Mouse (Mus musculus): ENCODE data around the gene Lpar1. TPM values are rescaled to one million over a fixed set of nuclear protein-coding genes. Genes with fewer than 3 reads are reported as not detected.

Gene Lpar1
- total and polyA plus RNA-seq, 3 experiments: not detected

GRCm38 (mm10) chr4:58547273-58547565, 6.5 kb downstream of the Lpar1 start:
- no peak for DNase-seq (ENCODE audit: low read depth, low spot score)
- H3K27ac ChIP-seq (ENCODE audit: control insufficient read depth, low read depth, low read length): no peak overlapping the region

GRCm38 (mm10) chr4:58546441-58547272, 7.0 kb downstream of the Lpar1 start:
- no peaks in the 10 kb centered on the region for H3K36me3 ChIP-seq (ENCODE audit: control insufficient read depth in 1 of 2, insufficient read depth in 2 of 2, low read length in 2 of 2)
- no peak overlapping the region for H3K4me3 ChIP-seq (ENCODE audit: control insufficient read depth in 1 of 2, insufficient read depth in 1 of 2, low read depth in 2 of 2, low read length in 2 of 2)
- H3K27ac ChIP-seq (ENCODE audit: control insufficient read depth, low read depth, low read length): no peak overlapping the region
- H3K79me2 ChIP-seq (ENCODE audit: control insufficient read depth, insufficient read depth, low read length, poor library complexity): no peaks in the 10 kb centered on the region
- no peaks in the 10 kb centered on the region for H3K27me3 ChIP-seq (ENCODE audit: control insufficient read depth in 1 of 2, insufficient read depth in 2 of 2, low read length in 2 of 2)
- no peaks in the 10 kb centered on the region for H3K4me1 ChIP-seq (ENCODE audit: control insufficient read depth in 1 of 2, insufficient read depth in 2 of 2, low read length in 2 of 2)
- TF ChIP-seq POLR2AphosphoS2 (IDR thresholded peaks at IDR 0.05; ENCODE audit: low read length) (no peak), EP300 (IDR thresholded peaks at IDR 0.05; ENCODE audit: low read depth in 1 of 2, low read length in 2 of 2) (no peak), ELF1 (IDR thresholded peaks at IDR 0.05; ENCODE audit: low read depth, low read length) (no peak), ZC3H11A (IDR thresholded peaks at IDR 0.05; ENCODE audit: low read depth, low read length) (no peak), TCF12 (IDR thresholded peaks at IDR 0.05; ENCODE audit: low read depth, low read length) (no peak), MEF2A (IDR thresholded peaks at IDR 0.05; ENCODE audit: extremely low read depth, insufficient replicate concordance, low read depth, low read length, poor library complexity, severe bottlenecking) (no peak), POLR2AphosphoS5 (IDR thresholded peaks at IDR 0.05; ENCODE audit: borderline replicate concordance, low read depth, low read length) (no peak), NELFE (IDR thresholded peaks at IDR 0.05; ENCODE audit: low read depth, low read length) (no peak), CTCF (IDR thresholded peaks at IDR 0.05 in 2 of 3, conservative IDR thresholded peaks at IDR 0.05 in 1 of 3; ENCODE audit: control insufficient read depth in 1 of 3, insufficient read depth in 1 of 3, low read depth in 2 of 3, low read length in 3 of 3, poor library complexity in 1 of 3, severe bottlenecking in 1 of 3) (no peak), ETS1 (IDR thresholded peaks at IDR 0.05; ENCODE audit: low read depth, low read length) (no peak), MAZ (IDR thresholded peaks at IDR 0.05; ENCODE audit: low read depth, low read length) (no peak), E2F4 (IDR thresholded peaks at IDR 0.05; ENCODE audit: borderline replicate concordance, low read depth, low read length) (no peak), TAL1 (IDR thresholded peaks at IDR 0.05; ENCODE audit: low read length) (no peak), CHD2 (IDR thresholded peaks at IDR 0.05; ENCODE audit: low read length) (no peak), SMC3 (IDR thresholded peaks at IDR 0.05; ENCODE audit: low read depth, low read length) (no peak), BHLHE40 (IDR thresholded peaks at IDR 0.05; ENCODE audit: borderline replicate concordance, low read depth, low read length) (no peak), MXI1 (IDR thresholded peaks at IDR 0.05; ENCODE audit: low read depth, low read length) (no peak), ZMIZ1 (IDR thresholded peaks at IDR 0.05; ENCODE audit: low read depth, low read length) (no peak), MAFK (IDR thresholded peaks at IDR 0.05; ENCODE audit: borderline replicate concordance, low read depth, low read length) (no peak), SIN3A (IDR thresholded peaks at IDR 0.05; ENCODE audit: low read length) (no peak)
- DNase-seq (ENCODE audit: low read depth, low spot score): no peak
- H3K9ac ChIP-seq (ENCODE audit: control insufficient read depth, low read depth, low read length, poor library complexity, severe bottlenecking): no peak overlapping the region
- H3K9me3 ChIP-seq (replicated peaks; ENCODE audit: insufficient read depth, low read length): no peaks in the 10 kb centered on the region

More at GRCm38 (mm10) chr4:58547273-58547565, 6.5 kb downstream of the Lpar1 start:
- no peaks in the 10 kb centered on the region for H3K36me3 ChIP-seq (ENCODE audit: control insufficient read depth in 1 of 2, insufficient read depth in 2 of 2, low read length in 2 of 2)
- no peak overlapping the region for H3K9ac ChIP-seq (ENCODE audit: control insufficient read depth, low read depth, low read length, poor library complexity, severe bottlenecking)
- no peaks in the 10 kb centered on the region for H3K27me3 ChIP-seq (ENCODE audit: control insufficient read depth in 1 of 2, insufficient read depth in 2 of 2, low read length in 2 of 2)
- TF ChIP-seq KAT2A (conservative IDR thresholded peaks at IDR 0.05; ENCODE audit: low read depth, low read length) (no peak), ZKSCAN1 (IDR thresholded peaks at IDR 0.05; ENCODE audit: low read depth, low read length) (no peak), MYC (IDR thresholded peaks at IDR 0.05; ENCODE audit: low read depth, low read length) (no peak), TCF12 (IDR thresholded peaks at IDR 0.05; ENCODE audit: low read depth, low read length) (no peak), POLR2AphosphoS5 (IDR thresholded peaks at IDR 0.05; ENCODE audit: borderline replicate concordance, low read depth, low read length) (no peak), MXI1 (IDR thresholded peaks at IDR 0.05; ENCODE audit: low read depth, low read length) (no peak), POLR2AphosphoS2 (IDR thresholded peaks at IDR 0.05; ENCODE audit: low read length) (no peak), JUND (IDR thresholded peaks at IDR 0.05; ENCODE audit: low read depth, low read length) (no peak), UBTF (IDR thresholded peaks at IDR 0.05; ENCODE audit: borderline replicate concordance, insufficient read depth, low read depth, low read length) (no peak), NRF1 (IDR thresholded peaks at IDR 0.05; ENCODE audit: insufficient read depth, low read depth, low read length, poor library complexity, severe bottlenecking) (no peak), MAX (IDR thresholded peaks at IDR 0.05; ENCODE audit: low read length) (no peak), TAL1 (IDR thresholded peaks at IDR 0.05; ENCODE audit: low read length) (no peak), BHLHE40 (IDR thresholded peaks at IDR 0.05; ENCODE audit: borderline replicate concordance, low read depth, low read length) (no peak), RCOR1 (IDR thresholded peaks at IDR 0.05; ENCODE audit: low read depth, low read length) (no peak), ZMIZ1 (IDR thresholded peaks at IDR 0.05; ENCODE audit: low read depth, low read length) (no peak), SIN3A (IDR thresholded peaks at IDR 0.05; ENCODE audit: low read length) (no peak), GABPA (IDR thresholded peaks at IDR 0.05; ENCODE audit: low read depth, low read length) (no peak), HCFC1 (IDR thresholded peaks at IDR 0.05; ENCODE audit: low read depth, low read length) (no peak)
- no peak overlapping the region for H3K4me3 ChIP-seq (ENCODE audit: control insufficient read depth in 1 of 2, insufficient read depth in 1 of 2, low read depth in 2 of 2, low read length in 2 of 2)
- H3K4me1 ChIP-seq (ENCODE audit: control insufficient read depth in 1 of 2, insufficient read depth in 2 of 2, low read length in 2 of 2): no peaks in the 10 kb centered on the region
- H3K9me3 ChIP-seq (replicated peaks; ENCODE audit: insufficient read depth, low read length): no peaks in the 10 kb centered on the region
- no peaks in the 10 kb centered on the region for H3K79me2 ChIP-seq (ENCODE audit: control insufficient read depth, insufficient read depth, low read length, poor library complexity)
